Comparison of ENCODE assay signal across 9 mouse cellular contexts in the genomic region with DNA sequence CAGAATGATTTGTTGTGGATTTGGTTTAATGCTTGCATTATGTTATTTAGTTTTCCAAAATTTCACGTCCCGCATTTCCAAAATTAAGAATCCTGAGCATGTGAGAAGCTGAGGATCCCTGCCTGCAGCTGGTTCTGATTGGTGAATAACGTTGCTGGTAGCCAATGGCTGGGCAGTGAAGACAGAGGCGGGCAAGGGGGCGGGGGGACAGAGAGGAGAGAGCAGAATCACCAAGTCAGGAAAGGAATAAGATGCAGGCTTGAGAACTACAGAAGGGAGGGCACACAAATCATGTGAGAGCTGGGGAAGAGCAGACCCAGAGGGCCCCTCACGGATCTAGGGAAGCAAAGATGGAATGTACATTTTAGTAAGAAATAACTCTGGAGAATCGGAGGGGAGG.
DNase-seq lines count a peak whose midpoint lies in the region; TF ChIP-seq lines count a peak whose summit lies in the region.
"Had no signal": no experiment of that assay in that cellular context is flagged by ENCODE, and none has a peak within 500 bp of the region (broad histone marks: within the 10 kb centered on the region; RNA-seq: fewer than 3 reads in every experiment).

No protein-coding gene starts in this region.

- no peak for TF ChIP-seq CTCF in cerebellum, adult 2 months (IDR thresholded peaks at IDR 0.05; ENCODE audit: borderline replicate concordance, insufficient read depth, low read depth, low read length)

- no peaks in the 10 kb centered on the region for H3K27me3 ChIP-seq in cerebellum, adult 2 months (ENCODE audit: control insufficient read depth, insufficient read depth, low read length)

- peak in 1 of 2 experiments; percentile 25 for DNase-seq in cerebellum, adult 2 months
- no peak for DNase-seq in cerebellum, adult 9-10 months
- DNase-seq in right cerebral cortex, postnatal 14 days = peak; percentile 38
- no peak for DNase-seq in right cerebral cortex, adult 18-20 months
- peak; percentile 8 for DNase-seq in lung, postnatal 36 days
- no peak for DNase-seq in urinary bladder, postnatal 10 days (ENCODE audit: low spot score)
- no peak for DNase-seq in thymus, postnatal 4 days
- no peak for DNase-seq in urinary bladder, adult 18-20 months (ENCODE audit: low spot score in 2 of 2)

- H3K4me3 ChIP-seq in cerebellum, adult 2 months (replicated peaks; ENCODE audit: insufficient read depth, low read depth, low read length) = peak overlapping the region; percentile 25
- H3K4me3 ChIP-seq: myocyte had no signal

- no peak for TF ChIP-seq POLR2A in cerebellum, adult 2 months (IDR thresholded peaks at IDR 0.05; ENCODE audit: borderline replicate concordance, insufficient read depth, low read length)

- H3K27ac ChIP-seq in cerebellum, adult 2 months (ENCODE audit: insufficient read depth, low read length) = no peak overlapping the region

- no peaks in the 10 kb centered on the region for H3K4me1 ChIP-seq in cerebellum, adult 2 months (ENCODE audit: control insufficient read depth, insufficient read depth, low read length)

- WGBS in cerebellum, adult 2 months = 22% methylated on average over 7 of the region's 7 CpGs

Comparison
In these comparisons a context has a peak if more than half of its experiments do, and no peak if none do; other contexts are left out.
1. DNase-seq: peak in right cerebral cortex, postnatal 14 days (single experiment) and lung, postnatal 36 days (single experiment); none in cerebellum, adult 9-10 months (single experiment), right cerebral cortex, adult 18-20 months (single experiment), urinary bladder, postnatal 10 days (single experiment), thymus, postnatal 4 days (single experiment) and urinary bladder, adult 18-20 months (0 of 2).